Mouse (Mus musculus) embryonic facial prominence, embryonic 10.5 days (tissue): ENCODE results near the gene Cdh4. TPM values are rescaled to one million over a fixed set of nuclear protein-coding genes. Genes with fewer than 3 reads are reported as not detected.

ENCODE experiments used
- DNase-seq: peaks from one replicate; pipeline ENCODE4 v3.0.0-alpha.2; 2017; ENCODE audit warnings: low spot score
- H3K27ac ChIP-seq: fragments of 300-500 bp; sonication (generic); replicated peaks from 2 replicates; pipeline ENCODE4 v1.5.1; 2016; ENCODE audit warnings: mild to moderate bottlenecking
- H3K27me3 ChIP-seq: fragments of 300-500 bp; sonication (generic); replicated peaks from 2 replicates; pipeline ENCODE4 v1.6.1; 2016; ENCODE audit warnings: low read depth, mild to moderate bottlenecking; ENCODE audit not compliant: poor library complexity, severe bottlenecking
- H3K36me3 ChIP-seq: fragments of 300-500 bp; sonication (generic); replicated peaks from 2 replicates; pipeline ENCODE4 v1.6.1; 2016; ENCODE audit warnings: mild to moderate bottlenecking, moderate library complexity
- H3K4me1 ChIP-seq: fragments of 300-500 bp; sonication (generic); 2 replicates; pipeline ENCODE4 v1.6.1; 2016
- H3K4me3 ChIP-seq: fragments of 300-500 bp; sonication (generic); 2 replicates; pipeline ENCODE4 v1.5.1; 2016; ENCODE audit warnings: mild to moderate bottlenecking, moderate library complexity
- H3K9me3 ChIP-seq: fragments of 300-500 bp; sonication (generic); 2 replicates; pipeline ENCODE4 v1.6.1; 2016; ENCODE audit warnings: mild to moderate bottlenecking
- WGBS: fragments of 180-500 bp; shearing (Covaris S2); methylation state at CpG from one replicate; pipeline ENCODE4 v1.1.7; 2016; 5-methylcytosine and 5-hydroxymethylcytosine counted together
- polyA plus RNA-seq: library from polyadenylated mRNA; unstranded; fragments of >200 nt; fragmentation: Nextera tagmentation; extraction: Ambion mirVana; gene quantifications from 2 replicates; pipeline ENCODE4 v1.2.1, GENCODE M21; 2016

Cdh4 gene
- polyA plus RNA-seq, 1 experiment from 2014 or later: 2.9 TPM

DNA sequence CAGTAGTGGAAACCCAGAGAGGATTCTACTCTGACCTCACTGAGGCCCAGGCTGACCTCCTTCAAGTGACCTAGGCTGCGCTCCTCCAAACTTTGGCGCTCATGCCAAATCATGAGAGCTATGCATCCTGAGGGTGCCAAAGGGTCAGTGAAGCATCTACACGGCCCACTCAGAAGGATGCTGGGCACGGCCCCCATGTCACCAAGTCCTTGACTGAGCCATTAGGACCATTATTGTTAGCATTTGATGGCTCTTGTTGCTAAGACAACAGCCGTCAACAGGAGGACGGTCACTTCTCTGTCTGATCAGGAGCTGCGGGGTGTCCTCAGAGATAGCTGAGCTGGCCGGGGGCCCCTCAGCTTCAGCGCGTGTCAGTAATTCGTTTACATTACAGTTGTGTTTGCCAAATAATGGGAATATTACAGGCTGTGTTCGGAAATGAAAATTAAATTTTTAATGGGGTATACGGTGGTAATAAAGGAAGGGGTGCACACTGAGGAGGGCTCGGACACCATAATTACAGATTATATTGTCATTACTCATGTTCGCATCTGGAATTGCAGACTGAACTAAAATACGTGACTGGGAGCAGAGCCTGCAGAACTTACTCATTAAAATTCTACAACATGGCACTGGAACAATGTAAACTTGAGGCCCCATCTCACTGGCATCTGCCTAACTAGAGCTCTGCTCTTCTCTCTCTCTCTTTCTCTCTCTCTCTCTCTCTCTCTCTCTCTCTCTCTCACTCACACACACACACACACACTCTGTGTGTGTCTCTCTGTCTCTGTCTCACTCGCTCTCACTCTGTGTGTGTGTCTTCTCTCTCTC is 181.6 kb downstream of the Cdh4 start:
- no peaks in the 10 kb centered on the region for H3K9me3 ChIP-seq
- WGBS: 83% methylated on average over 17 of the region's 17 CpGs

DNA sequence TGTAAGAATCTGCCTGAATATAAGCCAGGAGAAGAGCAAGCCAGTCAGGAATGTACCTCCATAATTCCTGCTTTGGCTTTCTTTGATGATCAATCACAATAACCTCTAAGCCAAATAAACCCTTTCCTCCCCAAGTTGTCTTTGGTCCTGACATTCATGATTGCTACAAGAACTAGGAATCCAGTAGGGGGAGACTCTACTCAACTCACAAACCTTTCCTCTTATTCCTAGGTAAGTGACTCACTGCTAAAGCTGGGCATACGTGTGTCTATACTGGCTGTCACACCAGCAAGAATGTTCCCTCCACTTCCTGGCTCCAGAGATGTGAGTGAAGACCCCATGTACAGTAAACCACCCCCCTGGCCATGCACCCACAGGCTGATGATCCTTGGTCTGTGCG is 185.3 kb downstream of the Cdh4 start:
- no peak for DNase-seq
- Histone ChIP-seq H3K27ac (no peak overlapping the region), H3K4me3 (no peak overlapping the region), H3K4me1 (peaks cover 9% of the 10 kb centered on the region), H3K27me3 (no peaks in the 10 kb centered on the region), H3K9me3 (no peaks in the 10 kb centered on the region), H3K36me3 (no peaks in the 10 kb centered on the region)
- WGBS: 90% methylated on average over 2 of the region's 2 CpGs

More for the DNA sequence above, 181.6 kb downstream of the Cdh4 start:
- no peak for DNase-seq
- Histone ChIP-seq H3K36me3 (no peaks in the 10 kb centered on the region), H3K4me3 (no peak overlapping the region), H3K4me1 (0 out of 2 replicates have a peak, but pooled peaks cover 2% of the 10 kb centered on the region), H3K27me3 (no peaks in the 10 kb centered on the region), H3K27ac (no peak overlapping the region)

- peak; percentile 19 for DNase-seq
- H3K27me3 ChIP-seq: no peaks in the 10 kb centered on the region
- WGBS: 43% methylated on average over 10 of the region's 10 CpGs
These were observed 188.5 kb downstream of the Cdh4 start for GRCm38 (mm10) chr2:179630720-179631119.

DNA sequence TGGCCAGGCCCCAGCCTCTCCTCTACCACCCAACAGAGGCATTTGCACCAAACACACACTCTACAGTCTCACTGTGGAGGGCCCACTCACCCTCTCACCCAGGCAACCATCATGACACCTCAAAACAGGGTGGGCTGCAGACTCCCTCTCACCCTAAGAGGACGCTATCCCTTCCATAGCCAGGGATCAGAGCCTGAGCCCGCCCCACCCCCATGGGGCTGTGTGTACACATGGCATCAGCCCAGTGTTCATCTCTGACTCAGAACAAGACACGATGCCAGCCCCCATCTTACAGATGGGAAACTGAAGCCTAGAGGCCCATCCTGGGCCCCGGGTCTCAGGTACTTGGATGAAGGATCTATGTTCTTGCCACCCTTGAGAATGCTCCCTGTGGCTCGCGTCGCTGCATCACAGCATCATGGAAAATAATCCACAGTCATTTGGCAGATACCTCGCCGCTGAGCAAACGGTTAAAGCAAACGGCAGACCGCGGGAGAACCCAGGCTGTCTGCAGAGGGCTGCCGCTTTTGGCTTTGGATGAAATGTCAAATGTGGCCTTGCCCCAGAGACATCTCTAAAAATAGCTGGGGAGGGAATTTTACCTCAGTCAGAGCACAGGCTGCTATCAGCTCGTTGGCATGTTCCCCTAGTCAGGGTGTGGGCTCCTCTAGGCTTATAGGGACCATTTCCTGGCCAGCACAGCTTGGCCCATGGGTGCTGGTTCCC is 198.5 kb downstream of the Cdh4 start:
- H3K9me3 ChIP-seq: 0 out of 2 replicates have a peak, but pooled peaks cover 3% of the 10 kb centered on the region
- 89% methylated on average over 15 of the region's 15 CpGs for WGBS
- no peak overlapping the region for H3K4me3 ChIP-seq
- no peaks in the 10 kb centered on the region for H3K27me3 ChIP-seq
- no peaks in the 10 kb centered on the region for H3K36me3 ChIP-seq
- DNase-seq: no peak
- H3K4me1 ChIP-seq: 0 out of 2 replicates have a peak, but pooled peaks cover 7% of the 10 kb centered on the region
- H3K27ac ChIP-seq: no peak overlapping the region

More at GRCm38 (mm10) chr2:179630720-179631119, 188.5 kb downstream of the Cdh4 start:
- Histone ChIP-seq H3K4me1 (peaks cover 12% of the 10 kb centered on the region), H3K27ac (no peak overlapping the region), H3K4me3 (no peak overlapping the region), H3K9me3 (no peaks in the 10 kb centered on the region), H3K36me3 (no peaks in the 10 kb centered on the region)

DNA sequence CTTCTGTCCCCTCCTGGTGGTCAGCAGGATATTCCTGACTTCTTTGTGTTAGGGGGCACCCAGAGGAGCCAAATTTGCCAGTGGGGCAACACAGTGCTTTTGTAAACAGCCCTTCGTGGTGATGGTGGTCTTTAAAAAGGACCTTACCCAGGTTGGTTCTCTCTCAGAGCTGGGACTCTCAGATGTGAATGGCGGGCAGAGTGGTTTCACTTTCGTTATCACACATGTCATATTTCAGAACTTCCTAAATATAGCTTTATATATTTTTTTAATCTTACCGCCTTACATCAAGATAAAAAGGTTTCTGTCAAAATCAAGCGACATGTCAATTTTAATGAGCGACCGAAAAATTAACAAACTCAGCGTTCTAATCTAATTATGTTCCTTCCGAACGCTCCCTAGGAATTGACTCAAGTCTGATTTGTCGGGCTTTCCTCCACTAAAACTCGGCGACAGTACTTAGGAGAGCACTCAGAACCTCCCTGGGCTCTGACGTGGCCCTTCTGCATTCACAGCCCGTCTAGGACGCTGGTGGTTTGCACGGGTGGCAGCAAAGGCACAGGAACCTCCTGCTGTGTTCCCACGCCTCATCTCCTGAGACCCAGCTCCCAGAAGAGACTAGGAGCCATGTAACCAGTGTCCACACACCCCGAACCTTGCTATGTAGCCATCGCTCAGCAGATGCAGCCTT is 206.5 kb downstream of the Cdh4 start:
- no peak for DNase-seq
- Histone ChIP-seq H3K36me3 (no peaks in the 10 kb centered on the region), H3K27ac (no peak overlapping the region), H3K4me1 (peaks cover 3% of the 10 kb centered on the region; the same call in 1 of the 2 replicates), H3K9me3 (0 out of 2 replicates have a peak, but pooled peaks cover 3% of the 10 kb centered on the region), H3K27me3 (no peaks in the 10 kb centered on the region), H3K4me3 (no peak overlapping the region)
- WGBS: 82% methylated on average over 20 of the region's 20 CpGs

DNA sequence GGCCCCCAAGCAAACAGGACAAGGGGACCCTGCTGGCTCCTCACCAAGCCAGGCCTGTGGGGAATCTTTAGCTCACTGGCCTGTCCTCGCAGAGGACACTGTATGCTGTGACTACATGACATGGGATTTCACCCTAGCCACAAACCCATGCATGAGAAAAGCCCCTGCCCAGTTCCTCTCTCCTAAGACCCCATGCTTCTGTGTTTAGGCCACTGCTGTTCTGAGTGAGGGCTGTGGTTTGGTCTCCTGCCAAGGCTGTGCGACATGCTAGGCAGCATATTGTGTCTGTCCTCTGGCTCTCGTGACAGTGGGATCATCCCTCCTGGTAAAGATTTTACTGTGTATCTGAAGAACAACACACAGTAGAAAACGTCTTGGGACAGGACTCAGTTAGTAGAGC is 207.1 kb downstream of the Cdh4 start:
- H3K36me3 ChIP-seq: no peaks in the 10 kb centered on the region
- DNase-seq: no peak

GRCm38 (mm10) chr2:179650168-179650567 is 207.9 kb downstream of the Cdh4 start:
- H3K9me3 ChIP-seq: no peaks in the 10 kb centered on the region
- no peak for DNase-seq
- H3K4me3 ChIP-seq: no peak overlapping the region
- WGBS: 86% methylated on average over 9 of the region's 9 CpGs
- no peaks in the 10 kb centered on the region; the same call in 1 of the 2 replicates for H3K27me3 ChIP-seq
- no peaks in the 10 kb centered on the region for H3K36me3 ChIP-seq
- no peak overlapping the region for H3K27ac ChIP-seq
- H3K4me1 ChIP-seq: peaks cover 6% of the 10 kb centered on the region; the same call in 1 of the 2 replicates

More for the DNA sequence above, 207.1 kb downstream of the Cdh4 start:
- Histone ChIP-seq H3K27me3 (no peaks in the 10 kb centered on the region), H3K4me1 (peaks cover 6% of the 10 kb centered on the region; the same call in 1 of the 2 replicates), H3K4me3 (no peak overlapping the region), H3K9me3 (no peaks in the 10 kb centered on the region), H3K27ac (no peak overlapping the region)
- WGBS: 87% methylated on average over 4 of the region's 4 CpGs

DNA sequence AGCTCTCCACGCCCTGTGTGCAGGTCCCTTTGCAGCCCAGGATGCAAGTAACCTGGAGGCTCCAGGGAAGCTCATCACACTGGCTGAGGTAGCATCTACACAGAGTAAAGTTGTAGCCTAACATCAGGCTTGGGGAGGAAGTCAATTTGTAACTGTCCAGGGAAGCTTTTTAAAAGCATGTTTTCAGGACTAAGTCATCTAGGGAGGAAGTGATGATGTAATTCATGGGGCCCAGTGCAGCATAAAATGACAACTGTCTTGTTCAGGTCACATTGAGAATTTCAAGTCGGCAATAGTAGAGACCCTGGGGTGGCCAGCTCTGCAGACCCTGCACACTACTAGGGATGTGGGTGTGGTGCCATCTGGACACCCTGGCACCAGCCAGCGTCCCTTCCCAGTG is 213.3 kb downstream of the Cdh4 start:
- Histone ChIP-seq H3K27me3 (peaks cover 38% of the 10 kb centered on the region), H3K4me3 (no peak overlapping the region), H3K36me3 (no peaks in the 10 kb centered on the region), H3K27ac (no peak overlapping the region), H3K4me1 (peaks cover 21% of the 10 kb centered on the region), H3K9me3 (no peaks in the 10 kb centered on the region)
- DNase-seq: no peak
- 86% methylated on average over 3 of the region's 3 CpGs for WGBS

DNA sequence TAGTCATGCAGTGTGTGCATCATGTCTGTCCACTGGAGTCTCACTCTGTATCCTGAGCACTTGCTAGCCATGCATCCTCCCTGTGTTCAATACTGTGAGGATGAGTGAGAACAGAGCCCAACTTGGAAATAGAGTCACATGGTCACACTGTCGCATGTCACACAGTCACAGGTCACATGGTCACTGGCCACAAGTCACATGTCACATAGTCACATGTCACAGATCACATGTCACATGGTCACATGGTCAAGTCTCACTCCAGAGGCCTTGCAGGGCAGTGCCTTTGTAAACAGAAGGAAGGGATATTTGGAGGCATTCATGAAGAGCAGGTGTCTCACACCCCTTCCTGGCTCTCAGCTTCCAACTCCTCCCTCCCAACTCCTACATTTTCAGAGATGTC is 217.0 kb downstream of the Cdh4 start:
- Histone ChIP-seq H3K9me3 (0 out of 2 replicates have a peak, but pooled peaks cover 2% of the 10 kb centered on the region), H3K36me3 (no peaks in the 10 kb centered on the region), H3K4me3 (no peak overlapping the region), H3K27ac (no peak overlapping the region), H3K27me3 (peaks cover 67% of the 10 kb centered on the region), H3K4me1 (peaks cover 31% of the 10 kb centered on the region)
- WGBS: 86% methylated on average over 1 of the region's 1 CpGs
- DNase-seq: no peak

DNA sequence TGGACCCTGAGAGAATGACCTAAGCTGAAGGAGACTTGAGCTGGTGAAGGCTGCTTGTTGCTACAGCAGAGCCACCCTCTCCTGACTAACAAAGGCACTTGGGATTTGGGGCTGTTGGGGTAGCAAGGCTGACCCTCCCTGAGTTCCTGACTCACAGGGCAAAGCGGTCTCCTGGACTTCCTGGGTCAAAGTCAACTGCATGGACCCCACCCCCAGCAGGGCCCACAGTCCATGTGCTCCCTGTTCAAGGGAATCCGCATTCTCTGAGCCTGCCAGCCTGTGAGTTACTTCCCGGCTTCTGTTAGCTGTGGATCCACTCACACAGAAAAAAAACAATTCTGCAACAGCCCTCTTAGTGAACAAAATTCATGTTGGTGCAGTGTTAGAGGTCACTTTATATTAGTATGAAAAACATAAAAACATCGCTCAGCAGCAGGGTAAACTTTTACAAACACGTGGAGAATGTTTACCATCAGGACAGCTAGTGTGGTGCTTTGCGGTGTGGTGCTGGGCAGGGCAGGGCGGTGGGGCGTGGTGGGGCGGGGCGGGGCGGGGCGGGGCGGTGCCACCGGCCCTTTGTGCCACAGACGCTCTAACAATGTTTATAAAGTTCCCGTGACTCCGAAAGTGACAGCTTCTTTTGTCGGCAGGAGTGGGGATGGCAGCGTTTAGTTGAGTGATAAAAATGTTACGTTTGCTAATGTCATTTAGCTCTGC is 219.9 kb downstream of the Cdh4 start:
- WGBS: 5% methylated on average over 20 of the region's 20 CpGs
- Histone ChIP-seq H3K4me3 (peak overlapping the region; percentile 41), H3K27ac (no peak overlapping the region), H3K9me3 (0 out of 2 replicates have a peak, but pooled peaks cover 2% of the 10 kb centered on the region), H3K4me1 (peaks cover 24% of the 10 kb centered on the region), H3K27me3 (peaks cover 77% of the 10 kb centered on the region), H3K36me3 (no peaks in the 10 kb centered on the region)
- peak; percentile 26 for DNase-seq

DNA sequence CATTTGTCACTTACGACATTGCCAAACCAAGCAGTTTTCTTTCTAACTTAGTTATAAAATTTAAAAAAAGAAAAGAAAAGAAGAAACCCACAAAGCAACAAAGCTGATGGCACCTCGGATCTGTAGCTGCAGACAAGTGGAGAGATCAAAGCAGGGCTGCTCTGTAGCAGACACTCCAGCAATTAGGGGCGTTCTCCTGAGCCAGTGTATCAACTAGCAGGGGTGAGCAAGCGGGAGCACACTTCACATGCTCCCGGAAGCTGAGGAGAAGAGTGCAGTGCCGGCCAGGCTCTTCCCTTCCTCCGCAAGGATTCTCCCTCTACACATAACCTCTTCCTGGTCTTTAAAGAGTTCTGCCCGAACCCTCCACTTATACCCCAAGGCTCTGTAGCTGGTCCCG is 220.5 kb downstream of the Cdh4 start:
- H3K4me3 ChIP-seq: peak overlapping the region; percentile 41
- peaks cover 20% of the 10 kb centered on the region for H3K4me1 ChIP-seq
- 18% methylated on average over 9 of the region's 9 CpGs for WGBS

More for the DNA sequence above, 220.5 kb downstream of the Cdh4 start:
- no peaks in the 10 kb centered on the region for H3K36me3 ChIP-seq
- no peak for DNase-seq
- H3K27ac ChIP-seq: no peak overlapping the region
- 0 out of 2 replicates have a peak, but pooled peaks cover 2% of the 10 kb centered on the region for H3K9me3 ChIP-seq
- H3K27me3 ChIP-seq: peaks cover 76% of the 10 kb centered on the region
